Mouse (Mus musculus) heart, postnatal 10 days (tissue): ENCODE results near the gene Lgr6. TPM values are rescaled to one million over a fixed set of nuclear protein-coding genes. Genes with fewer than 3 reads are reported as not detected.

ENCODE experiments used
- DNase-seq, 2 experiments: peaks; one replicate each; pipeline ENCODE4 v3.0.0; 2021
- intact Hi-C: fragments of 180-260 bp; cut with DNase I; formaldehyde crosslinking; loops from one replicate; pipeline ENCODE4 v1.15.1; 2025
- total RNA-seq, 2 experiments: library from RNA; stranded (reverse); gene quantifications; 2 replicates each; pipeline ENCODE4 v1.2.3; 2021

Lgr6 gene
- total RNA-seq, 2 experiments from 2014 or later: 12.3 to 17.4 TPM

- intact Hi-C loops: no loop called here
- no peak for DNase-seq
Observed at GRCm38 (mm10) chr1:135085296-135085871, 19.7 kb downstream of the Lgr6 start.

GRCm38 (mm10) chr1:135083465-135083864, 21.6 kb downstream of the Lgr6 start:
- peak; percentile 59 to 73 for DNase-seq
- intact Hi-C loops: no loop called here

- no peak for DNase-seq
- intact Hi-C loops: no loop called here
Observed at GRCm38 (mm10) chr1:135082267-135082666, 22.8 kb downstream of the Lgr6 start.

- DNase-seq: no peak
- intact Hi-C loops: no loop called here
Observed at GRCm38 (mm10) chr1:135079021-135079420, 26.1 kb downstream of the Lgr6 start.

- intact Hi-C loops: no loop called here
- DNase-seq: no peak
Observed at GRCm38 (mm10) chr1:135076470-135076869, 28.6 kb downstream of the Lgr6 start.

GRCm38 (mm10) chr1:135075270-135075669, 29.8 kb downstream of the Lgr6 start:
- intact Hi-C loops: no loop called here

GRCm38 (mm10) chr1:135072643-135073042, 32.4 kb downstream of the Lgr6 start:
- intact Hi-C loops: no loop called here
- DNase-seq: no peak

More at GRCm38 (mm10) chr1:135075270-135075669, 29.8 kb downstream of the Lgr6 start:
- DNase-seq: no peak

- intact Hi-C loops: loop anchor here (5.0 kb wide), 1 partner anchor 48 kb away; no protein-coding TSS in a partner anchor
- DNase-seq: no peak
Observed at GRCm38 (mm10) chr1:135069841-135070240, 35.2 kb downstream of the Lgr6 start.

GRCm38 (mm10) chr1:135064525-135064924, 40.6 kb downstream of the Lgr6 start:
- intact Hi-C loops: no loop called here
- no peak for DNase-seq

- DNase-seq: no peak
- intact Hi-C loops: no loop called here
Observed at GRCm38 (mm10) chr1:135062936-135063335, 42.1 kb downstream of the Lgr6 start.

GRCm38 (mm10) chr1:135061300-135061699, 43.8 kb downstream of the Lgr6 start:
- DNase-seq: no peak
- intact Hi-C loops: no loop called here

GRCm38 (mm10) chr1:135060174-135060573, 44.9 kb downstream of the Lgr6 start:
- DNase-seq: no peak
- intact Hi-C loops: no loop called here

GRCm38 (mm10) chr1:135056901-135057300, 48.2 kb downstream of the Lgr6 start:
- no peak for DNase-seq
- intact Hi-C loops: no loop called here

- DNase-seq: no peak
- intact Hi-C loops: no loop called here
Observed at GRCm38 (mm10) chr1:135054121-135054520, 51.0 kb downstream of the Lgr6 start.

- no peak for DNase-seq
- intact Hi-C loops: no loop called here
Observed at GRCm38 (mm10) chr1:135044439-135044838, 60.6 kb downstream of the Lgr6 start.

GRCm38 (mm10) chr1:135036297-135036696, 68.8 kb downstream of the Lgr6 start:
- intact Hi-C loops: no loop called here
- no peak for DNase-seq

GRCm38 (mm10) chr1:135032658-135033057, 72.4 kb downstream of the Lgr6 start:
- intact Hi-C loops: no loop called here
- no peak for DNase-seq

- intact Hi-C loops: loop anchor here (2.0 kb wide), 1 partner anchor 77 kb away; no protein-coding TSS in a partner anchor
Observed at GRCm38 (mm10) chr1:135030121-135030520, 75.0 kb downstream of the Lgr6 start.

GRCm38 (mm10) chr1:135026275-135026674, 78.8 kb downstream of the Lgr6 start:
- no peak for DNase-seq
- intact Hi-C loops: no loop called here

More at GRCm38 (mm10) chr1:135030121-135030520, 75.0 kb downstream of the Lgr6 start:
- DNase-seq: no peak

- intact Hi-C loops: loop anchor here (5.0 kb wide), 1 partner anchor 44 kb away; no protein-coding TSS in a partner anchor
- DNase-seq: no peak
Observed at GRCm38 (mm10) chr1:135023583-135023982, 81.5 kb downstream of the Lgr6 start.

- intact Hi-C loops: loop anchor here (5.0 kb wide), 1 partner anchor 45 kb away; no protein-coding TSS in a partner anchor
- DNase-seq: no peak
Observed at GRCm38 (mm10) chr1:135021936-135022335, 83.1 kb downstream of the Lgr6 start.

- peak in 1 of 2 experiments; percentile 52 for DNase-seq
- intact Hi-C loops: loop anchor here (5.0 kb wide), 1 partner anchor 46 kb away; no protein-coding TSS in a partner anchor
Observed at GRCm38 (mm10) chr1:135020970-135021369, 84.1 kb downstream of the Lgr6 start.
